Mouse (Mus musculus) E14TG2a.4 (cell line): ENCODE results near the gene Lrfn3.
A peak's percentile ranks its signal among the peaks of the same experiment; 100 is the strongest.

Source experiments
- H3K27me3 ChIP-seq: 2 replicates; pipeline ENCODE4 v1.6.1; 2014; ENCODE audit warnings: low read length, control low read depth; ENCODE audit not compliant: insufficient read depth
- H3K36me3 ChIP-seq: 2 replicates; pipeline ENCODE4 v1.6.1; 2014; ENCODE audit warnings: low read length, control low read depth; ENCODE audit not compliant: insufficient read depth
- H3K4me1 ChIP-seq: replicated peaks from 2 replicates; pipeline ENCODE4 v1.6.1; 2014; ENCODE audit warnings: low read depth, low read length, control low read depth
- H3K4me3 ChIP-seq: replicated peaks from 2 replicates; pipeline ENCODE4 v1.5.1; 2014; ENCODE audit warnings: mild to moderate bottlenecking, low read length
- H3K9me3 ChIP-seq: 2 replicates; pipeline ENCODE4 v1.6.1; 2014; ENCODE audit warnings: low read length, control low read depth
- CTCF ChIP-seq: conservative IDR thresholded peaks from 2 replicates; pipeline ENCODE4 v1.5.1; 2014; ENCODE audit warnings: low read length
- NANOG ChIP-seq: IDR thresholded peaks from 2 replicates; pipeline ENCODE4 v1.6.1; 2014; ENCODE audit warnings: borderline replicate concordance, low read length, mixed read lengths
- POU5F1 ChIP-seq: IDR thresholded peaks from 2 replicates; pipeline ENCODE4 v1.6.1; 2014; ENCODE audit warnings: low read length, borderline replicate concordance

Gene Lrfn3

GRCm38 (mm10) chr7:30315559-30316529 lies 46.7 kb downstream of the Lrfn3 start:
- Histone ChIP-seq H3K27me3 (no peaks in the 10 kb centered on the region), H3K4me3 (peak overlapping the region; percentile 81), H3K9me3 (no peaks in the 10 kb centered on the region), H3K36me3 (peaks cover 74% of the 10 kb centered on the region), H3K4me1 (peaks cover 69% of the 10 kb centered on the region)
- TF ChIP-seq POU5F1 (no peak), NANOG (no peak), CTCF (no peak)

GRCm38 (mm10) chr7:30314721-30315155 lies 47.8 kb downstream of the Lrfn3 start, which contains the start of gene Syne4:
Gene Syne4, plus strand, starts transcription at chr7:30314807.
- Histone ChIP-seq H3K4me1 (peaks cover 72% of the 10 kb centered on the region), H3K36me3 (peaks cover 73% of the 10 kb centered on the region), H3K9me3 (no peaks in the 10 kb centered on the region), H3K27me3 (no peaks in the 10 kb centered on the region), H3K4me3 (peak within 1 kb of the TSS; percentile 81)
- TF ChIP-seq POU5F1 (no peak), CTCF (no peak), NANOG (no peak)

GRCm38 (mm10) chr7:30313666-30314320 lies 48.8 kb downstream of the Lrfn3 start:
- H3K4me3 ChIP-seq, result peak overlapping the region; percentile 81
- no peak for TF ChIP-seq CTCF
- no peak for TF ChIP-seq NANOG
- H3K27me3 ChIP-seq, result no peaks in the 10 kb centered on the region
- peaks cover 63% of the 10 kb centered on the region for H3K36me3 ChIP-seq
- peaks cover 80% of the 10 kb centered on the region for H3K4me1 ChIP-seq
- no peaks in the 10 kb centered on the region for H3K9me3 ChIP-seq

- Histone ChIP-seq H3K4me1 (peaks cover 66% of the 10 kb centered on the region), H3K9me3 (no peaks in the 10 kb centered on the region), H3K36me3 (peaks cover 43% of the 10 kb centered on the region), H3K27me3 (no peaks in the 10 kb centered on the region), H3K4me3 (peak overlapping the region; percentile 95)
- TF ChIP-seq POU5F1 (no peak), CTCF (no peak), NANOG (no peak)
Measured at GRCm38 (mm10) chr7:30310136-30310535, 52.4 kb downstream of the Lrfn3 start.

- no peaks in the 10 kb centered on the region for H3K27me3 ChIP-seq
- peaks cover 43% of the 10 kb centered on the region for H3K36me3 ChIP-seq
- H3K9me3 ChIP-seq, result no peaks in the 10 kb centered on the region
- TF ChIP-seq NANOG (no peak), CTCF (no peak), POU5F1 (no peak)
- H3K4me1 ChIP-seq, result peaks cover 62% of the 10 kb centered on the region
- peak overlapping the region; percentile 95 for H3K4me3 ChIP-seq
Measured at GRCm38 (mm10) chr7:30309395-30310129, 53.0 kb downstream of the Lrfn3 start.

GRCm38 (mm10) chr7:30308076-30309005 lies 54.2 kb downstream of the Lrfn3 start, which contains the start of gene Alkbh6:
Gene Alkbh6, plus strand, starts transcription at chr7:30308717.
- Histone ChIP-seq H3K9me3 (no peaks in the 10 kb centered on the region), H3K4me1 (peaks cover 49% of the 10 kb centered on the region), H3K27me3 (no peaks in the 10 kb centered on the region), H3K36me3 (peaks cover 47% of the 10 kb centered on the region), H3K4me3 (peak within 1 kb of the TSS; percentile 95)
- no peak for TF ChIP-seq NANOG
- TF ChIP-seq POU5F1, result no peak
- no peak for TF ChIP-seq CTCF

- TF ChIP-seq POU5F1 (no peak), NANOG (no peak), CTCF (peak; percentile 59)
- Histone ChIP-seq H3K9me3 (no peaks in the 10 kb centered on the region), H3K4me3 (no peak overlapping the region), H3K4me1 (peaks cover 42% of the 10 kb centered on the region), H3K36me3 (peaks cover 40% of the 10 kb centered on the region), H3K27me3 (no peaks in the 10 kb centered on the region)
Measured at GRCm38 (mm10) chr7:30306083-30306779, 56.3 kb downstream of the Lrfn3 start.
